Mouse (Mus musculus) heart, embryonic 14.5 days (tissue): ENCODE measurements around the gene Telo2. TPM values are rescaled to one million over a fixed set of nuclear protein-coding genes. Genes with fewer than 3 reads are reported as not detected.

Experiments used
- ATAC-seq: fragments of 200-750 bp; cut with Nextera tagmentation; 2 replicates; pipeline ENCODE4 v1.8.0; 2017; ENCODE audit warnings: low read depth, moderate TSS enrichment; ENCODE audit not compliant: insufficient number of reproducible peaks, insufficient read depth, low FRiP score
- H3K27ac ChIP-seq, 2 experiments: fragments of 200-500 bp in 1 of 2; fragments of 300-500 bp in 1 of 2; sonication (generic) in 1 of 2; replicated peaks in 1 of 2; 2 replicates each; pipeline ENCODE4 v1.5.1; 2012 to 2014; ENCODE audit warnings: low read depth in 2 of 2, low read length in 2 of 2, control low read depth in 1 of 2, mild to moderate bottlenecking in 1 of 2, mixed read lengths in 1 of 2; ENCODE audit not compliant: control insufficient read depth in 1 of 2, insufficient read depth in 1 of 2
- H3K27me3 ChIP-seq: fragments of 300-500 bp; sonication (generic); 2 replicates; pipeline ENCODE4 v1.6.1; 2014; ENCODE audit warnings: mild to moderate bottlenecking, low read length, control low read depth; ENCODE audit not compliant: control insufficient read depth, insufficient read depth
- H3K36me3 ChIP-seq: fragments of 300-500 bp; sonication (generic); 2 replicates; pipeline ENCODE4 v1.6.1; 2014; ENCODE audit warnings: mild to moderate bottlenecking, control low read depth, low read length, mixed read lengths; ENCODE audit not compliant: control insufficient read depth, insufficient read depth
- H3K4me1 ChIP-seq, 2 experiments: fragments of 200-500 bp in 1 of 2; fragments of 300-500 bp in 1 of 2; sonication (generic) in 1 of 2; 2 replicates each; pipeline ENCODE4 v1.6.1; 2012 to 2014; ENCODE audit warnings: low read length in 2 of 2, control low read depth in 1 of 2, mixed read lengths in 1 of 2; ENCODE audit not compliant: control insufficient read depth in 2 of 2, insufficient read depth in 2 of 2
- H3K4me2 ChIP-seq: fragments of 300-500 bp; sonication (generic); 2 replicates; pipeline ENCODE4 v1.6.1; 2014; ENCODE audit warnings: mild to moderate bottlenecking, low read length
- H3K4me3 ChIP-seq, 2 experiments: fragments of 200-500 bp in 1 of 2; fragments of 300-500 bp in 1 of 2; sonication (generic) in 1 of 2; 2 replicates each; pipeline ENCODE4 v1.5.1; 2012 to 2014; ENCODE audit warnings: low read length in 2 of 2, mild to moderate bottlenecking in 2 of 2, control low read depth in 1 of 2, low read depth in 1 of 2, moderate library complexity in 1 of 2; ENCODE audit not compliant: control insufficient read depth in 1 of 2, insufficient read depth in 1 of 2
- H3K9ac ChIP-seq: fragments of 300-500 bp; sonication (generic); 2 replicates; pipeline ENCODE4 v1.6.1; 2014; ENCODE audit warnings: mild to moderate bottlenecking, low read length
- H3K9me3 ChIP-seq: fragments of 300-500 bp; sonication (generic); 2 replicates; pipeline ENCODE4 v1.6.1; 2016; ENCODE audit warnings: low read length, control low read depth; ENCODE audit not compliant: control insufficient read depth
- WGBS: fragments of 180-500 bp; shearing (Covaris S2); extraction: QIAGEN DNeasy Blood & Tissue Kit; methylation state at CpG from one replicate; pipeline ENCODE4 v1.1.7; 2014; 5-methylcytosine and 5-hydroxymethylcytosine counted together
- polyA plus RNA-seq: library from polyadenylated mRNA; unstranded; fragments of >200 nt; fragmentation: Nextera tagmentation; extraction: Ambion mirVana; gene quantifications from 2 replicates; pipeline ENCODE4 v1.2.1, GENCODE M21; 2014

The Telo2 gene
- polyA plus RNA-seq, 1 experiment from 2014 or later, result 27.8 TPM

DNA sequence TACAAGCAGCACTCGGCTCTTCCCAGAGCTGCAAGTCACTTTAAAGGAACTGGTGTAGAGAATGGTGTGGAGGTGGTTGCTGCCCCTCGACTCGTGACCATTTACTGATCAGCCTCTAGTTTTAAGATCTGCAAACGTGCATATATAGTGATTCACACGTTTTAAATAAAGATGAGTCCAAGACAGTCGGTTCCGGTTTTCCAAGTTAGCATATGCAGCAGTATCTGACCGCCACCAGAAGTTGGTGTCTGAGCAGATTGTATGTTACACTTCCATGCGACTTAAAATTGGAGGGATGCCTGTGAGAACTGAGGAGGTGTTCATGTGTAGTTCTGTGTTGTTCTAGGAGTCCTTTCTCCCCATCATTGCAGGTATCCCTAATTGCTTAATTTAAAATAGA is 62.5 kb downstream of the Telo2 start:
- no peaks in the 10 kb centered on the region for H3K9me3 ChIP-seq
- H3K4me1 ChIP-seq, result no peaks in the 10 kb centered on the region
- H3K27me3 ChIP-seq, result no peaks in the 10 kb centered on the region
- no peak overlapping the region for H3K9ac ChIP-seq
- no peak overlapping the region for H3K4me3 ChIP-seq
- H3K36me3 ChIP-seq, result peaks cover 64% of the 10 kb centered on the region
- 75% methylated on average over 9 of the region's 9 CpGs for WGBS
- ATAC-seq, result no peak
- H3K4me2 ChIP-seq, result no peak overlapping the region
- H3K27ac ChIP-seq, result no peak overlapping the region

Other genes with a start within 250 kb of the Telo2 start
- gene Igfals, start 250.0 kb downstream of the Telo2 start, polyA plus RNA-seq, result not detected in 2 replicates
- gene Nubp2, start 229.6 kb downstream of the Telo2 start, polyA plus RNA-seq, result 37.8 and 39.8 TPM in 2 replicates
- gene Spsb3, start 229.3 kb downstream of the Telo2 start, polyA plus RNA-seq, result 26.8 and 28.2 TPM in 2 replicates
- gene Eme2, start 220.9 kb downstream of the Telo2 start, polyA plus RNA-seq, result 14.7 and 16.0 TPM in 2 replicates
- 82.1 and 82.8 TPM in 2 replicates for gene Mrps34, start 220.9 kb downstream of the Telo2 start, polyA plus RNA-seq
- gene Nme3, start 219.5 kb downstream of the Telo2 start, polyA plus RNA-seq, result 39.4 and 43.9 TPM in 2 replicates
- gene Mapk8ip3, start 179.0 kb downstream of the Telo2 start, polyA plus RNA-seq, result 27.8 and 31.0 TPM in 2 replicates
- gene Jpt2, start 155.3 kb downstream of the Telo2 start, polyA plus RNA-seq, result 62.1 and 63.1 TPM in 2 replicates
- gene Cramp1l, start 100.2 kb downstream of the Telo2 start, polyA plus RNA-seq, result 6.4 and 7.6 TPM in 2 replicates
- 9.9 and 10.6 TPM in 2 replicates for gene Ift140, start 99.9 kb downstream of the Telo2 start, polyA plus RNA-seq
- gene Tmem204, start 32.4 kb downstream of the Telo2 start, polyA plus RNA-seq, result 19.5 and 23.4 TPM in 2 replicates
- 0.14 and 0.44 TPM in 2 replicates for gene Ptx4, start 4.8 kb upstream of the Telo2 start, polyA plus RNA-seq
- gene Clcn7, start 17.4 kb upstream of the Telo2 start, polyA plus RNA-seq, result 16.4 and 17.2 TPM in 2 replicates
- not detected in 2 replicates for gene Ccdc154, start 46.5 kb upstream of the Telo2 start, polyA plus RNA-seq
- gene Gm38655, start 59.5 kb upstream of the Telo2 start, polyA plus RNA-seq, result not detected in 2 replicates
- 22.5 and 25.1 TPM in 2 replicates for gene BC003965, start 68.6 kb upstream of the Telo2 start, polyA plus RNA-seq
- gene Unkl, start 72.4 kb upstream of the Telo2 start, polyA plus RNA-seq, result 2.2 and 2.7 TPM in 2 replicates
- gene Gnptg, start 124.2 kb upstream of the Telo2 start, polyA plus RNA-seq, result 23.8 and 25.9 TPM in 2 replicates
- gene Tsr3, start 124.2 kb upstream of the Telo2 start, polyA plus RNA-seq, result 25.3 TPM in 2 replicates
- 0.76 TPM in 1 of 2 replicates, not detected in the other for gene Baiap3, start 140.4 kb upstream of the Telo2 start, polyA plus RNA-seq
- 341 and 365 TPM in 2 replicates for gene Ube2i, start 158.7 kb upstream of the Telo2 start, polyA plus RNA-seq
- 0.16 and 0.27 TPM in 2 replicates for gene Prss34, start 182.4 kb upstream of the Telo2 start, polyA plus RNA-seq
- gene Prss28, start 192.7 kb upstream of the Telo2 start, polyA plus RNA-seq, result not detected in 2 replicates
- gene Prss29, start 202.7 kb upstream of the Telo2 start, polyA plus RNA-seq, result not detected in 2 replicates
- 0.18 TPM in 1 of 2 replicates, not detected in the other for gene Tpsab1, start 229.6 kb upstream of the Telo2 start, polyA plus RNA-seq